Mouse (Mus musculus) stomach, postnatal 0 days (tissue): ENCODE results near the gene Oxsr1.

Source experiments
- CTCF ChIP-seq: IDR thresholded peaks from 2 replicates; pipeline ENCODE4 v1.5.1; 2016; ENCODE audit warnings: antibody characterized with exemption, low read depth, mild to moderate bottlenecking, moderate library complexity
- EP300 ChIP-seq: optimal IDR thresholded peaks from 2 replicates; pipeline ENCODE3; 2016; ENCODE audit warnings: antibody characterized with exemption

- no peak for TF ChIP-seq CTCF
- no peak for TF ChIP-seq EP300
Measured at GRCm38 (mm10) chr9:119337842-119338241, 15.6 kb upstream of the Oxsr1 start.
